Mouse (Mus musculus): Measurements from ENCODE around the gene Samd15.

The Samd15 gene

GRCm38 (mm10) chr12:87236882-87237483, 37.5 kb downstream of the Samd15 start:
- DNase-seq, result no peak

DNA sequence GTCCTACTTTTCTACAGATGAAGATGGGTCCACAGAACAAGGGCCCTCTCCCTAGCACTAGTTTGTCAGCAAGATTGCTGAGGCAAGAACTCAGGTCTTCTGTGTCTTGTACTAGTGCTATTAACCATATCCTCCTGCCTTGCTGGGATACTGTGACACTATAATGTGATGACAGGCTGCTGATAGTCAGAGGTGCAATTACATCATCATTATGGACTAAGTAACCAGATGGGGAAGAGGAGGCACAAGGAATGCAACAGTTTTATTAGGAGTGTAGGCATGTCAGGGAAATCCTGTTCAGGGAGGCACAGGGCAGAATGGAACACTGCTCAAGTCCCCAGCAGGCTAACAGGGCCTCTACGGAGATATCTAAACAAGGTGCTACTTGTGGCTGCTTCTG, 39.1 kb downstream of the Samd15 start, which contains the start of gene Noxred1:
Gene Noxred1, minus strand, starts transcription at position 101 of the 400 bp plus-strand sequence.
- no peak for DNase-seq

- no peak for DNase-seq
These were observed 50.6 kb downstream of the Samd15 start for GRCm38 (mm10) chr12:87250161-87250560.

GRCm38 (mm10) chr12:87253878-87254277, 54.4 kb downstream of the Samd15 start:
- no peak for DNase-seq

DNA sequence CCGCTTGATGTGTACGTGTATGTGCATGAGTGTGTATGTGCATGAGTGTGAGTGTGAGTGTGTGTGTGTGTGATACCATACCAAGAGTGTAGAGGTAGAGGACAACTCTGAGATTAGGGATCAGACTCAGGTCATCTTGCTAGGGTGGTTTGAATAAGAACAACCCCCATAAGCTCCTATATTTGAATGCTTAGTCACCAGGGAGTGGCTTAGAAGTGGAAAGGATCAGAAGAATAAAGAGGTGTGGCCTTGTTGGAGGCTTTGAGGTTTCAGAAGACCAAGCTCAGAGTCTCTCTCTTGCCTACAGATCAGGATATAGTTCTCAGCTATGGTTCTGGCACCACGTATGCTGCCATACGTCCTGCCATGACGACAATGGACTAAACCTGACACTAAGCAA, 57.1 kb downstream of the Samd15 start:
- DNase-seq, result no peak

- DNase-seq, result no peak
These were observed 61.0 kb downstream of the Samd15 start for GRCm38 (mm10) chr12:87260562-87260961.

All from right cerebral cortex, postnatal 25 days (tissue).